Mouse (Mus musculus) CH12.LX (cell line): ENCODE measurements around the gene Eml3. TPM values are rescaled to one million over a fixed set of nuclear protein-coding genes. Genes with fewer than 3 reads are reported as not detected.

Source experiments
- DNase-seq: peaks from one replicate; pipeline ENCODE4 v3.0.0-alpha.2; 2013; ENCODE audit errors: extremely low read depth
- H3K27ac ChIP-seq: 2 replicates; pipeline ENCODE4 v1.5.1; 2012; ENCODE audit warnings: low read depth, mild to moderate bottlenecking, control low read depth, moderate library complexity; ENCODE audit not compliant: insufficient read depth
- H3K27me3 ChIP-seq: replicated peaks from 2 replicates; pipeline ENCODE3; 2012; ENCODE audit warnings: inconsistent platforms
- H3K36me3 ChIP-seq, 2 experiments: replicated peaks in 1 of 2; 2 replicates each; pipeline versions ENCODE3 to v1.6.1; 2012; ENCODE audit warnings: inconsistent platforms in 1 of 2, low read length in 1 of 2, mild to moderate bottlenecking in 1 of 2, mixed read lengths in 1 of 2, moderate library complexity in 1 of 2; ENCODE audit not compliant: control insufficient read depth in 1 of 2, insufficient read depth in 1 of 2
- H3K4me1 ChIP-seq, 2 experiments: 2 replicates each; pipeline ENCODE4 v1.6.1; 2012; ENCODE audit warnings: inconsistent platforms in 1 of 2, moderate library complexity in 1 of 2; ENCODE audit not compliant: insufficient read depth in 2 of 2, control insufficient read depth in 1 of 2
- H3K4me2 ChIP-seq: 2 replicates; pipeline ENCODE4 v1.6.1; 2012; ENCODE audit warnings: low read depth, mild to moderate bottlenecking, control low read depth; ENCODE audit not compliant: poor library complexity, insufficient read depth, severe bottlenecking
- H3K4me3 ChIP-seq, 3 experiments: fragments of 150-350 bp in 1 of 3; sonication (generic) in 1 of 3; replicated peaks in 1 of 3; 2 replicates each; pipeline versions ENCODE3 to v1.5.1; 2011 to 2012; ENCODE audit warnings: low read depth in 2 of 3, low read length in 2 of 3, mild to moderate bottlenecking in 2 of 3, moderate library complexity in 2 of 3, control low read depth in 1 of 3, improper control_type of control experiment in 1 of 3, inconsistent platforms in 1 of 3, mixed read lengths in 1 of 3; ENCODE audit not compliant: poor library complexity in 1 of 3
- H3K79me2 ChIP-seq: replicated peaks from 2 replicates; pipeline ENCODE4 v1.6.1; 2012; ENCODE audit warnings: mild to moderate bottlenecking, moderate library complexity; ENCODE audit not compliant: control insufficient read depth, poor library complexity, insufficient read depth, severe bottlenecking; ENCODE audit errors: extremely low read depth
- H3K9ac ChIP-seq: 2 replicates; pipeline ENCODE4 v1.6.1; 2012; ENCODE audit warnings: low read depth, mild to moderate bottlenecking, control low read depth, moderate library complexity; ENCODE audit not compliant: insufficient read depth
- H3K9me3 ChIP-seq: replicated peaks from 2 replicates; pipeline ENCODE3; 2012; ENCODE audit warnings: low read length, inconsistent platforms, mixed read lengths
- CHD1 ChIP-seq: IDR thresholded peaks from 2 replicates; pipeline ENCODE4 v1.6.1; 2012; ENCODE audit warnings: low read depth, low read length, improper control_type of control experiment, inconsistent platforms
- CHD2 ChIP-seq: IDR thresholded peaks from 2 replicates; pipeline ENCODE4 v1.6.1; 2011; ENCODE audit warnings: low read length, improper control_type of control experiment
- E2F4 ChIP-seq: IDR thresholded peaks from 2 replicates; pipeline ENCODE4 v1.6.1; 2011; ENCODE audit warnings: low read depth, low read length, improper control_type of control experiment; ENCODE audit not compliant: insufficient replicate concordance
- ELF1 ChIP-seq: IDR thresholded peaks from 2 replicates; pipeline ENCODE4 v1.6.1; 2014; ENCODE audit warnings: low read depth, mild to moderate bottlenecking, inconsistent platforms, low read length, improper control_type of control experiment
- EP300 ChIP-seq: IDR thresholded peaks from 2 replicates; pipeline ENCODE4 v1.6.1; 2011; ENCODE audit warnings: low read length, improper control_type of control experiment
- ETS1 ChIP-seq: conservative IDR thresholded peaks from 2 replicates; pipeline ENCODE4 v1.6.1; 2012; ENCODE audit warnings: low read depth, mild to moderate bottlenecking, inconsistent platforms, low read length, improper control_type of control experiment, moderate library complexity
- GABPA ChIP-seq: IDR thresholded peaks from 2 replicates; pipeline ENCODE4 v1.6.1; 2012; ENCODE audit warnings: low read depth, low read length, improper control_type of control experiment, inconsistent platforms; ENCODE audit not compliant: insufficient replicate concordance
- HCFC1 ChIP-seq: IDR thresholded peaks from 2 replicates; pipeline ENCODE4 v1.6.1; 2012; ENCODE audit warnings: low read depth, mild to moderate bottlenecking, inconsistent platforms, low read length, improper control_type of control experiment
- IRF4 ChIP-seq: IDR thresholded peaks from 2 replicates; pipeline ENCODE4 v1.6.1; 2014; ENCODE audit warnings: low read depth, mild to moderate bottlenecking, inconsistent platforms, low read length, improper control_type of control experiment
- JUN ChIP-seq: IDR thresholded peaks from 2 replicates; pipeline ENCODE4 v1.6.1; 2011; ENCODE audit warnings: low read depth, mild to moderate bottlenecking, low read length, improper control_type of control experiment, moderate library complexity; ENCODE audit not compliant: insufficient read depth
- JUND ChIP-seq: conservative IDR thresholded peaks from 2 replicates; pipeline ENCODE4 v1.6.1; 2011; ENCODE audit warnings: low read depth, low read length, improper control_type of control experiment
- MEF2A ChIP-seq: IDR thresholded peaks from 2 replicates; pipeline ENCODE4 v1.6.1; 2014; ENCODE audit warnings: low read depth, mild to moderate bottlenecking, inconsistent platforms, low read length, improper control_type of control experiment, borderline replicate concordance
- MXI1 ChIP-seq: IDR thresholded peaks from 2 replicates; pipeline ENCODE4 v1.6.1; 2011; ENCODE audit warnings: mild to moderate bottlenecking, low read depth, low read length, improper control_type of control experiment
- MYC ChIP-seq: IDR thresholded peaks from 2 replicates; pipeline ENCODE4 v1.6.1; 2011; ENCODE audit warnings: low read depth, mild to moderate bottlenecking, improper control_type of control experiment, low read length
- NELFE ChIP-seq: IDR thresholded peaks from 2 replicates; pipeline ENCODE4 v1.6.1; 2011; ENCODE audit warnings: low read depth, low read length, improper control_type of control experiment
- POLR2AphosphoS2 ChIP-seq: IDR thresholded peaks from 2 replicates; pipeline ENCODE4 v1.6.1; 2011; ENCODE audit warnings: low read depth, low read length, improper control_type of control experiment
- RAD21 ChIP-seq: IDR thresholded peaks from 2 replicates; pipeline ENCODE4 v1.6.1; 2011; ENCODE audit warnings: low read depth, mild to moderate bottlenecking, low read length, improper control_type of control experiment, moderate library complexity
- RCOR1 ChIP-seq: conservative IDR thresholded peaks from 2 replicates; pipeline ENCODE4 v1.6.1; 2012; ENCODE audit warnings: low read depth, mild to moderate bottlenecking, inconsistent platforms, low read length, improper control_type of control experiment
- SMC3 ChIP-seq: IDR thresholded peaks from 2 replicates; pipeline ENCODE4 v1.6.1; 2011; ENCODE audit warnings: low read depth, low read length, improper control_type of control experiment
- TBP ChIP-seq: conservative IDR thresholded peaks from 2 replicates; pipeline ENCODE4 v1.6.1; 2011; ENCODE audit warnings: low read depth, low read length, improper control_type of control experiment
- TCF12 ChIP-seq: IDR thresholded peaks from 2 replicates; pipeline ENCODE4 v1.6.1; 2014; ENCODE audit warnings: low read depth, mild to moderate bottlenecking, inconsistent platforms, low read length, improper control_type of control experiment
- UBTF ChIP-seq: IDR thresholded peaks from 2 replicates; pipeline ENCODE4 v1.6.1; 2012; ENCODE audit warnings: low read depth, mild to moderate bottlenecking, inconsistent platforms, low read length, improper control_type of control experiment, moderate library complexity
- USF1 ChIP-seq: IDR thresholded peaks from 2 replicates; pipeline ENCODE4 v1.6.1; 2014; ENCODE audit warnings: low read depth, mild to moderate bottlenecking, inconsistent platforms, low read length, improper control_type of control experiment
- USF2 ChIP-seq: conservative IDR thresholded peaks from 2 replicates; pipeline ENCODE4 v1.6.1; 2011; ENCODE audit warnings: low read depth, low read length, improper control_type of control experiment
- ZC3H11A ChIP-seq: IDR thresholded peaks from 2 replicates; pipeline ENCODE4 v1.6.1; 2012; ENCODE audit warnings: low read depth, mild to moderate bottlenecking, inconsistent platforms, low read length, improper control_type of control experiment
- ZKSCAN1 ChIP-seq: IDR thresholded peaks from 2 replicates; pipeline ENCODE4 v1.6.1; 2012; ENCODE audit warnings: low read depth, inconsistent platforms, low read length, improper control_type of control experiment, borderline replicate concordance
- ZMIZ1 ChIP-seq: IDR thresholded peaks from 2 replicates; pipeline ENCODE4 v1.6.1; 2012; ENCODE audit warnings: low read depth, mild to moderate bottlenecking, inconsistent platforms, low read length, improper control_type of control experiment
- ZNF384 ChIP-seq: IDR thresholded peaks from 2 replicates; pipeline ENCODE4 v1.6.1; 2012; ENCODE audit warnings: low read depth, low read length, improper control_type of control experiment, inconsistent platforms
- dilution Hi-C: fragments of 300-500 bp; cut with MboI; formaldehyde crosslinking; loops from 2 replicates; pipeline ENCODE4 v1.14.3; 2020; ENCODE audit warnings: low sequenced_read_pairs; ENCODE audit not compliant: extremely low pct_unique_long_range_greater_than_20kb, extremely low pct_ligation_motif_present
- in situ Hi-C: fragments of 300-500 bp; cut with MboI; formaldehyde crosslinking; loops from 3 replicates; pipeline ENCODE4 v1.14.3; 2019; ENCODE audit warnings: low sequenced_read_pairs, low pct_ligation_motif_present, low pct_unique_long_range_greater_than_20kb, mixed read lengths
- polyA plus RNA-seq: library from polyadenylated mRNA; unstranded; fragments of >175 nt; gene quantifications from 2 replicates; pipeline ENCODE4 v1.2.1, GENCODE M21; 2012; ENCODE audit warnings: low read depth; ENCODE audit not compliant: insufficient read length
- total RNA-seq, 2 experiments: library from RNA; depleted of rRNA; stranded (reverse); fragments of 300-350 nt in 1 of 2; fragments of >200 nt in 1 of 2; gene quantifications; 2 replicates each; pipeline ENCODE4 v1.2.3; 2012 to 2014

The Eml3 gene
- total and polyA plus RNA-seq, 3 experiments = 18.7 to 37.3 (median 33.3) TPM

DNA sequence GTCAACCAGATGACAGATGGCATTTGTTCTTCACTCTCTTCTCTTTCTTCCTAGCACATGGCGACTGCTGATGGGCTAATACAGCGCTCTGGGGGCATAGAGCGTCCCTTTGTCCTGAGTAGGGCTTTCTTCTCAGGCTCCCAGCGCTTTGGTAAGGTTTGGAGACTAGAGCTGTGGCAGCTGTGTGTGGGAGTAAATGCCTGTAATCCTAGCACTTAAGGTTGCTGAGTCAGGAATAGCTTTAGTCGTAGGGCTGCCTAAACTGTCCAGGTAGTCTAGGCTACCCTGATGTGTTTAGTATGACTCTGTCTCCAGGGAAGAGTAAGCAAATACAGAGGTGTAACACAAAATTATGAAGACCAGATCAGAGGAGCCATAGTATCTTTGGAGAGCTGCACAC, 17.5 kb upstream of the Eml3 start (continued):
- TF ChIP-seq RAD21 (no peak), TCF12 (no peak), MEF2A (no peak)

GRCm38 (mm10) chr19:8914212-8914611, 15.1 kb upstream of the Eml3 start:
- Histone ChIP-seq H3K9ac (no peak overlapping the region), H3K4me2 (no peak overlapping the region), H3K9me3 (no peaks in the 10 kb centered on the region), H3K27ac (no peak overlapping the region), H3K36me3 (peaks cover 74 to 80% of the 10 kb centered on the region in 2 experiments), H3K79me2 (no peaks in the 10 kb centered on the region), H3K4me3 (no peak overlapping the region), H3K4me1 (no peaks in the 10 kb centered on the region), H3K27me3 (no peaks in the 10 kb centered on the region)
- TF ChIP-seq MYC (no peak), UBTF (no peak), JUN (no peak), SMC3 (no peak), TBP (no peak), JUND (no peak), ZC3H11A (no peak), ZNF384 (no peak)
- DNase-seq = no peak
- dilution Hi-C loops (no loop called here), in situ Hi-C loops (no loop called here)

DNA sequence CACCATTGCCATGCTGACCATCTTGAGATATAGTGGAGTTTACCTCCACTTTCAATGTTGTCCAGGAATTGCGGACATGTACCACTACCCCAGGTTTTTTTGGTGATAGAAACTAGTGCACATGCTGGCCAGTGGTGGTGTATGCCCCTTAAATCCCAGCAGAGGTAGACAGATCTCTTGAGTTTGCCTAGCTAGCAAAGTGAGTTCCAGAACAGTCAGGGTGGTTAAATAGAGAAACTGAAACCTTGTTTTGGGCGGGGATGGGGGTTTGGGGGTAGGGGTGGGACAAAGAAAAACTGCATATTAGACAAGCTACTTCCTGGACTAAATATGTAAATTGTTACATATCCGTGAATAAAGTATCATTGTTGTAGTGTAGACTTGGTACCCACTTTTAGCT, 10.4 kb upstream of the Eml3 start:
- peak; percentile 61 for DNase-seq
- Histone ChIP-seq H3K27ac (peak overlapping the region; percentile 96), H3K36me3 (peaks cover 31 to 47% of the 10 kb centered on the region in 2 experiments), H3K27me3 (no peaks in the 10 kb centered on the region), H3K9me3 (no peaks in the 10 kb centered on the region), H3K4me2 (peak overlapping the region; percentile 93), H3K4me1 (peaks cover 0 to 18% of the 10 kb centered on the region in 2 experiments; a peak in 2 of 4 replicates), H3K4me3 (peak overlapping the region; percentile 17 to 81 (median 46)), H3K79me2 (peaks cover 19% of the 10 kb centered on the region), H3K9ac (peak overlapping the region; percentile 96)
- dilution Hi-C loops = no loop called here
- in situ Hi-C loops = no loop called here
- TF ChIP-seq ZKSCAN1 (no peak), HCFC1 (no peak; the same call in 1 of the 2 replicates), RAD21 (peak; percentile 11), RCOR1 (no peak), GABPA (no peak), MYC (0 out of 2 replicates have a peak, but pooled peaks have one; percentile 37), USF2 (no peak), NELFE (peak; percentile 31; the same call in 1 of the 2 replicates), JUN (no peak), SMC3 (no peak; the same call in 1 of the 2 replicates), MEF2A (no peak), ETS1 (peak; percentile 45; the same call in 1 of the 2 replicates), IRF4 (peak; percentile 67), ZMIZ1 (no peak), ZC3H11A (no peak), E2F4 (no peak), ELF1 (peak; percentile 41; the same call in 1 of the 2 replicates), ZNF384 (no peak; the same call in 1 of the 2 replicates), CHD1 (no peak), POLR2AphosphoS2 (no peak), USF1 (no peak), TBP (no peak; the same call in none of the 2 replicates), MXI1 (peak; percentile 41; the same call in 1 of the 2 replicates), UBTF (no peak), EP300 (0 out of 2 replicates have a peak, but pooled peaks have one; percentile 27), JUND (no peak), CHD2 (no peak)
